Comparison of ENCODE assay signal across 8 mouse cellular contexts in genomic region chr11:22981984-22982757, GRCm38 (mm10). TPM values are rescaled to one million over a fixed set of nuclear protein-coding genes. Genes with fewer than 3 reads are reported as not detected.
A peak's percentile ranks its signal among the peaks of the same experiment; 100 is the strongest.
DNase-seq lines count a peak whose midpoint lies in the region; ATAC-seq and TF ChIP-seq lines count a peak whose summit lies in the region.

TSS of gene Gm28048 (minus strand) at chr11:22982090.
TSS of gene Commd1 (minus strand) at chr11:22982382.

- in situ Hi-C loops in CH12.LX (cut with MboI; ENCODE audit: low pct_ligation_motif_present, low pct_unique_long_range_greater_than_20kb, low sequenced_read_pairs) = no loop called here

- dilution Hi-C loops in CH12.LX (cut with MboI; ENCODE audit: extremely low pct_ligation_motif_present, extremely low pct_unique_long_range_greater_than_20kb, low sequenced_read_pairs) = no loop called here

- peak; percentile 45 to 56; a peak in 3 of 4 replicates for TF ChIP-seq CTCF in CH12.LX (conservative IDR thresholded peaks at IDR 0.05 in 1 of 2, IDR thresholded peaks at IDR 0.05 in 1 of 2; ENCODE audit: low read depth in 2 of 2, low read length in 2 of 2)
- TF ChIP-seq CTCF in heart, postnatal 0 days (IDR thresholded peaks at IDR 0.05; ENCODE audit: low read depth) = peak; percentile 51
- TF ChIP-seq CTCF in liver, postnatal 0 days (IDR thresholded peaks at IDR 0.05; ENCODE audit: low read depth) = peak; percentile 70

- no peak; the same call in 1 of the 2 replicates for TF ChIP-seq RAD21 in CH12.LX (IDR thresholded peaks at IDR 0.05; ENCODE audit: low read depth, low read length)

- peak; percentile 95 for DNase-seq in CH12.LX (ENCODE audit: extremely low read depth)
- DNase-seq in c-Kit-positive CD71-positive TER-119-negative erythroid progenitor cells, embryonic 14.5 days (ENCODE audit: low read depth) = peak; percentile 85
- peak; percentile 97 for DNase-seq in forebrain, embryonic 11.5 days (ENCODE audit: low spot score)
- DNase-seq in heart, postnatal 0 days (ENCODE audit: low spot score) = peak; percentile 95
- DNase-seq in kidney, postnatal 4 days = peak; percentile 99
- peak; percentile 96 for DNase-seq in liver, postnatal 0 days
- peak; percentile 99 for DNase-seq in testis, postnatal 10 days (ENCODE audit: low spot score)

- H3K4me1 ChIP-seq in CH12.LX (ENCODE audit: control insufficient read depth in 1 of 2, insufficient read depth in 2 of 2) = peaks cover 7 to 40% of the 10 kb centered on the region in 2 experiments
- 0 out of 2 replicates have a peak, but pooled peaks cover 2% of the 10 kb centered on the region for H3K4me1 ChIP-seq in forebrain, embryonic 11.5 days (replicated peaks; ENCODE audit: control insufficient read depth, insufficient read depth, low read length)
- H3K4me1 ChIP-seq in heart, postnatal 0 days (ENCODE audit: control insufficient read depth, insufficient read depth) = peaks cover 4% of the 10 kb centered on the region
- peaks cover 8% of the 10 kb centered on the region for H3K4me1 ChIP-seq in liver, postnatal 0 days (ENCODE audit: insufficient read depth)
- peaks cover 11% of the 10 kb centered on the region for H3K4me1 ChIP-seq in neural tube, embryonic 14.5 days (ENCODE audit: control insufficient read depth, insufficient read depth, low read length)

- WGBS in forebrain, embryonic 11.5 days = 3% methylated on average over 42 of the region's 42 CpGs
- 2% methylated on average over 42 of the region's 42 CpGs for WGBS in heart, postnatal 0 days
- WGBS in liver, postnatal 0 days (ENCODE audit: insufficient replicate concordance) = 2% methylated on average over 42 of the region's 42 CpGs
- WGBS in neural tube, embryonic 14.5 days = 4% methylated on average over 42 of the region's 42 CpGs

- H3K4me3 ChIP-seq in CH12.LX (replicated peaks in 1 of 3; ENCODE audit: low read depth in 2 of 3, low read length in 2 of 3, poor library complexity in 1 of 3) = peak within 1 kb of the TSS; percentile 53 to 92 (median 68)
- peak within 1 kb of the TSS; percentile 67 for H3K4me3 ChIP-seq in forebrain, embryonic 11.5 days (ENCODE audit: low read depth, low read length)
- H3K4me3 ChIP-seq in heart, postnatal 0 days (ENCODE audit: low read depth, low read length) = peak within 1 kb of the TSS; percentile 76
- peak within 1 kb of the TSS; percentile 73 for H3K4me3 ChIP-seq in liver, postnatal 0 days (ENCODE audit: low read depth, low read length)
- H3K4me3 ChIP-seq in neural tube, embryonic 14.5 days (ENCODE audit: low read depth, low read length) = peak within 1 kb of the TSS; percentile 64

- no peaks in the 10 kb centered on the region for H3K27me3 ChIP-seq in CH12.LX (replicated peaks)
- no peaks in the 10 kb centered on the region for H3K27me3 ChIP-seq in forebrain, embryonic 11.5 days (ENCODE audit: control insufficient read depth, insufficient read depth, low read length)
- H3K27me3 ChIP-seq in heart, postnatal 0 days (ENCODE audit: control insufficient read depth, insufficient read depth, low read length) = no peaks in the 10 kb centered on the region
- no peaks in the 10 kb centered on the region for H3K27me3 ChIP-seq in liver, postnatal 0 days (ENCODE audit: insufficient read depth, low read length)
- no peaks in the 10 kb centered on the region for H3K27me3 ChIP-seq in neural tube, embryonic 14.5 days (ENCODE audit: control insufficient read depth, insufficient read depth, low read length)

- no peaks in the 10 kb centered on the region for H3K9me3 ChIP-seq in CH12.LX (replicated peaks; ENCODE audit: low read length)
- H3K9me3 ChIP-seq in forebrain, embryonic 11.5 days (ENCODE audit: control insufficient read depth, low read length) = no peaks in the 10 kb centered on the region
- H3K9me3 ChIP-seq in heart, postnatal 0 days (replicated peaks; ENCODE audit: control insufficient read depth, low read length) = no peaks in the 10 kb centered on the region
- H3K9me3 ChIP-seq in liver, postnatal 0 days (ENCODE audit: low read length) = no peaks in the 10 kb centered on the region
- H3K9me3 ChIP-seq in neural tube, embryonic 14.5 days (ENCODE audit: control insufficient read depth, low read length) = no peaks in the 10 kb centered on the region

- peak; percentile 95 for ATAC-seq in forebrain, embryonic 11.5 days (replicated peaks; ENCODE audit: low FRiP score)
- peak; percentile 91 for ATAC-seq in heart, postnatal 0 days (ENCODE audit: insufficient read depth, low read depth)
- peak; percentile 92 for ATAC-seq in liver, postnatal 0 days
- peak; percentile 94 for ATAC-seq in neural tube, embryonic 14.5 days (ENCODE audit: low read depth)

- H3K79me2 ChIP-seq in CH12.LX (replicated peaks; ENCODE audit: control insufficient read depth, extremely low read depth, insufficient read depth, poor library complexity, severe bottlenecking) = peaks cover 19% of the 10 kb centered on the region

- H3K36me3 ChIP-seq in CH12.LX (replicated peaks in 1 of 2; ENCODE audit: control insufficient read depth in 1 of 2, insufficient read depth in 1 of 2, low read length in 1 of 2) = peaks cover 3 to 21% of the 10 kb centered on the region in 2 experiments
- H3K36me3 ChIP-seq in forebrain, embryonic 11.5 days (ENCODE audit: control insufficient read depth, insufficient read depth, low read length) = no peaks in the 10 kb centered on the region
- peaks cover 11% of the 10 kb centered on the region; the same call in 1 of the 2 replicates for H3K36me3 ChIP-seq in heart, postnatal 0 days (replicated peaks; ENCODE audit: control insufficient read depth, insufficient read depth, low read length)
- H3K36me3 ChIP-seq in liver, postnatal 0 days (replicated peaks; ENCODE audit: insufficient read depth, low read length) = peaks cover 11% of the 10 kb centered on the region
- peaks cover 6% of the 10 kb centered on the region; the same call in 1 of the 2 replicates for H3K36me3 ChIP-seq in neural tube, embryonic 14.5 days (ENCODE audit: control insufficient read depth, insufficient read depth, low read length)

- peak within 1 kb of the TSS; percentile 78 for H3K9ac ChIP-seq in CH12.LX (ENCODE audit: insufficient read depth, low read depth)
- peak within 1 kb of the TSS; percentile 74 for H3K9ac ChIP-seq in forebrain, embryonic 11.5 days (ENCODE audit: low read length)
- peak within 1 kb of the TSS; percentile 73 for H3K9ac ChIP-seq in heart, postnatal 0 days (replicated peaks; ENCODE audit: low read depth, low read length)
- peak within 1 kb of the TSS; percentile 76 for H3K9ac ChIP-seq in liver, postnatal 0 days (replicated peaks)
- peak within 1 kb of the TSS; percentile 66 for H3K9ac ChIP-seq in neural tube, embryonic 14.5 days (replicated peaks; ENCODE audit: low read depth, low read length)

- no peak for TF ChIP-seq EP300 in CH12.LX (IDR thresholded peaks at IDR 0.05; ENCODE audit: low read length)
- peak; percentile 52; the same call in 1 of the 2 replicates for TF ChIP-seq EP300 in heart, postnatal 0 days (IDR thresholded peaks at IDR 0.05; ENCODE audit: low read depth)
- no peak for TF ChIP-seq EP300 in liver, postnatal 0 days (IDR thresholded peaks at IDR 0.05; ENCODE audit: low read depth)

- H3K4me2 ChIP-seq in CH12.LX (ENCODE audit: insufficient read depth, low read depth, poor library complexity, severe bottlenecking) = peak within 1 kb of the TSS; percentile 94
- H3K4me2 ChIP-seq in forebrain, embryonic 11.5 days (ENCODE audit: low read depth, low read length, severe bottlenecking) = peak within 1 kb of the TSS; percentile 58
- peak within 1 kb of the TSS; percentile 79 for H3K4me2 ChIP-seq in heart, postnatal 0 days (ENCODE audit: low read depth, low read length)
- H3K4me2 ChIP-seq in liver, postnatal 0 days (ENCODE audit: low read depth, low read length) = peak within 1 kb of the TSS; percentile 78
- H3K4me2 ChIP-seq in neural tube, embryonic 14.5 days (ENCODE audit: low read depth, low read length) = peak within 1 kb of the TSS; percentile 71

- TF ChIP-seq POLR2A in CH12.LX (IDR thresholded peaks at IDR 0.05; ENCODE audit: low read depth, low read length) = peak; percentile 98

- H3K27ac ChIP-seq in CH12.LX (ENCODE audit: insufficient read depth, low read depth) = peak within 1 kb of the TSS; percentile 74
- H3K27ac ChIP-seq in forebrain, embryonic 11.5 days (ENCODE audit: low read depth, low read length) = peak within 1 kb of the TSS; percentile 96
- peak within 1 kb of the TSS; percentile 95 for H3K27ac ChIP-seq in heart, postnatal 0 days (ENCODE audit: low read depth)
- peak within 1 kb of the TSS; percentile 97 for H3K27ac ChIP-seq in liver, postnatal 0 days (ENCODE audit: low read depth)
- H3K27ac ChIP-seq in neural tube, embryonic 14.5 days (ENCODE audit: low read depth, low read length) = peak within 1 kb of the TSS; percentile 91

TF ChIP-seq in CH12.LX, 34 proteins besides CTCF, POLR2A, EP300 and RAD21 (continues in another document):
- TF ChIP-seq NRF1 (IDR thresholded peaks at IDR 0.05; ENCODE audit: low read depth, low read length) = peak; percentile 60
- peak; percentile 36; the same call in 1 of the 2 replicates for TF ChIP-seq MAX (IDR thresholded peaks at IDR 0.05; ENCODE audit: low read length)
- no peak for TF ChIP-seq JUND (conservative IDR thresholded peaks at IDR 0.05; ENCODE audit: low read depth, low read length)
- TF ChIP-seq CHD2 (IDR thresholded peaks at IDR 0.05; ENCODE audit: low read length) = no peak
- peak; percentile 73 for TF ChIP-seq POLR2AphosphoS2 (IDR thresholded peaks at IDR 0.05; ENCODE audit: low read depth, low read length)
- peak; percentile 46; the same call in 1 of the 2 replicates for TF ChIP-seq BHLHE40 (IDR thresholded peaks at IDR 0.05; ENCODE audit: low read depth, low read length)

RNA-seq across cellular contexts. Expression of gene Gm28048, which starts in this region (rescaled TPM):
- 30.8 and 32.6 TPM in 2 replicates for total RNA-seq in CH12.LX (2012; rRNA removed)
- total RNA-seq in CH12.LX (2014; rRNA removed) = 93.3 and 101 TPM in 2 replicates
- 47.3 and 59.5 TPM in 2 replicates for polyA plus RNA-seq in CH12.LX (2012; ENCODE audit: insufficient read length, low read depth)
- polyA plus RNA-seq in forebrain, embryonic 11.5 days (2014; fragmentation: Nextera tagmentation; extraction: Ambion mirVana) = 5.8 and 6.4 TPM in 2 replicates
- total RNA-seq in heart, postnatal 0 days (2014; rRNA removed; ENCODE audit: low replicate concordance) = not detected in 2 replicates
- 6.8 and 8.0 TPM in 2 replicates for polyA plus RNA-seq in heart, postnatal 0 days (2015; fragmentation: Nextera tagmentation; extraction: Ambion mirVana)
- polyA plus RNA-seq in liver, postnatal 0 days (2015; fragmentation: Nextera tagmentation; extraction: Ambion mirVana) = 11.7 and 13.0 TPM in 2 replicates
- 1.7 and 5.9 TPM in 2 replicates for polyA plus RNA-seq in neural tube, embryonic 14.5 days (2014; fragmentation: Nextera tagmentation; extraction: Ambion mirVana)

RNA-seq across cellular contexts. Expression of gene Commd1, which starts in this region (rescaled TPM):
- 109 and 127 TPM in 2 replicates for total RNA-seq in CH12.LX (2012; rRNA removed)
- 163 and 192 TPM in 2 replicates for total RNA-seq in CH12.LX (2014; rRNA removed)
- polyA plus RNA-seq in CH12.LX (2012; ENCODE audit: insufficient read length, low read depth) = 113 and 137 TPM in 2 replicates
- polyA plus RNA-seq in forebrain, embryonic 11.5 days (2014; fragmentation: Nextera tagmentation; extraction: Ambion mirVana) = 375 and 399 TPM in 2 replicates
- 28.8 and 43.5 TPM in 2 replicates for total RNA-seq in heart, postnatal 0 days (2014; rRNA removed; ENCODE audit: low replicate concordance)
- 376 TPM in 2 replicates for polyA plus RNA-seq in heart, postnatal 0 days (2015; fragmentation: Nextera tagmentation; extraction: Ambion mirVana)
- 157 and 160 TPM in 2 replicates for polyA plus RNA-seq in liver, postnatal 0 days (2015; fragmentation: Nextera tagmentation; extraction: Ambion mirVana)
- polyA plus RNA-seq in neural tube, embryonic 14.5 days (2014; fragmentation: Nextera tagmentation; extraction: Ambion mirVana) = 230 and 258 TPM in 2 replicates

Comparison
In these comparisons a context has a peak if more than half of its experiments do, and no peak if none do; other contexts are left out.
1. Peak in every context shown above with its lines: DNase-seq, ATAC-seq, H3K4me3 ChIP-seq and H3K27ac ChIP-seq.
2. RNA of gene Gm28048 (total RNA-seq): 30.8 to 101 TPM in CH12.LX; not detected in heart, postnatal 0 days; every median in the first group is over 10 times any median in the second.